Mouse (Mus musculus): ENCODE results near the gene Cep295nl.

Cep295nl gene

GRCm38 (mm10) chr11:118360491-118360890, 18.2 kb upstream of the Cep295nl start:
- in situ Hi-C loops (cut with MboI; ENCODE audit: low sequenced_read_pairs): loop anchor here (10.0 kb wide), 1 partner anchor 46 kb away; no protein-coding TSS in a partner anchor

GRCm38 (mm10) chr11:118355640-118356039, 13.3 kb upstream of the Cep295nl start, which contains the start of gene Timp2:
Timp2 (minus strand) TSS chr11:118355740.
- in situ Hi-C loops (cut with MboI; ENCODE audit: low sequenced_read_pairs): no loop called here

- in situ Hi-C loops (cut with MboI; ENCODE audit: low sequenced_read_pairs): no loop called here
These were observed 12.9 kb upstream of the Cep295nl start for GRCm38 (mm10) chr11:118355205-118355604.

- in situ Hi-C loops (cut with MboI; ENCODE audit: low sequenced_read_pairs): no loop called here
These were observed 12.4 kb upstream of the Cep295nl start for GRCm38 (mm10) chr11:118354636-118355191.

- in situ Hi-C loops (cut with MboI; ENCODE audit: low sequenced_read_pairs): no loop called here
These were observed 7.2 kb upstream of the Cep295nl start for GRCm38 (mm10) chr11:118349494-118349893.

GRCm38 (mm10) chr11:118348877-118349276, 6.6 kb upstream of the Cep295nl start:
- in situ Hi-C loops (cut with MboI; ENCODE audit: low sequenced_read_pairs): no loop called here

GRCm38 (mm10) chr11:118348419-118348818, 6.1 kb upstream of the Cep295nl start:
- in situ Hi-C loops (cut with MboI; ENCODE audit: low sequenced_read_pairs): no loop called here

GRCm38 (mm10) chr11:118347911-118348310, 5.6 kb upstream of the Cep295nl start:
- in situ Hi-C loops (cut with MboI; ENCODE audit: low sequenced_read_pairs): no loop called here

GRCm38 (mm10) chr11:118347391-118347790, 5.1 kb upstream of the Cep295nl start:
- in situ Hi-C loops (cut with MboI; ENCODE audit: low sequenced_read_pairs): no loop called here

GRCm38 (mm10) chr11:118346395-118347096, 4.2 kb upstream of the Cep295nl start:
- in situ Hi-C loops (cut with MboI; ENCODE audit: low sequenced_read_pairs): no loop called here

- in situ Hi-C loops (cut with MboI; ENCODE audit: low sequenced_read_pairs): no loop called here
These were observed 3.4 kb upstream of the Cep295nl start for GRCm38 (mm10) chr11:118345693-118346092.

GRCm38 (mm10) chr11:118343629-118344028, 1.3 kb upstream of the Cep295nl start:
- in situ Hi-C loops (cut with MboI; ENCODE audit: low sequenced_read_pairs): no loop called here

- in situ Hi-C loops (cut with MboI; ENCODE audit: low sequenced_read_pairs): no loop called here
These were observed 4.7 kb downstream of the Cep295nl start for GRCm38 (mm10) chr11:118337491-118338168.

- in situ Hi-C loops (cut with MboI; ENCODE audit: low sequenced_read_pairs): no loop called here
These were observed 8.9 kb downstream of the Cep295nl start for GRCm38 (mm10) chr11:118333431-118333830.

- in situ Hi-C loops (cut with MboI; ENCODE audit: low sequenced_read_pairs): no loop called here
These were observed 9.9 kb downstream of the Cep295nl start for GRCm38 (mm10) chr11:118332376-118332775.

GRCm38 (mm10) chr11:118330777-118331176, 11.5 kb downstream of the Cep295nl start:
- in situ Hi-C loops (cut with MboI; ENCODE audit: low sequenced_read_pairs): no loop called here

- in situ Hi-C loops (cut with MboI; ENCODE audit: low sequenced_read_pairs): no loop called here
These were observed 11.9 kb downstream of the Cep295nl start for GRCm38 (mm10) chr11:118330361-118330760.

GRCm38 (mm10) chr11:118328947-118329346, 13.4 kb downstream of the Cep295nl start:
- in situ Hi-C loops (cut with MboI; ENCODE audit: low sequenced_read_pairs): no loop called here

- in situ Hi-C loops (cut with MboI; ENCODE audit: low sequenced_read_pairs): no loop called here
These were observed 13.8 kb downstream of the Cep295nl start for GRCm38 (mm10) chr11:118328511-118328910.

- in situ Hi-C loops (cut with MboI; ENCODE audit: low sequenced_read_pairs): no loop called here
These were observed 15.0 kb downstream of the Cep295nl start for GRCm38 (mm10) chr11:118326991-118327971.

- in situ Hi-C loops (cut with MboI; ENCODE audit: low sequenced_read_pairs): no loop called here
These were observed 15.8 kb downstream of the Cep295nl start for GRCm38 (mm10) chr11:118326491-118326890.
